Mouse (Mus musculus) right cerebral cortex, postnatal 4 days (tissue): Measurements from ENCODE around the gene Relb.
A peak's percentile ranks its signal among the peaks of the same experiment; 100 is the strongest.
"Not testable (repeated sequence)": the region's sequence is repeated elsewhere in the genome, so short reads cannot be mapped to it uniquely, and the experiment has no call there.

Source experiments
- DNase-seq: peaks from one replicate; pipeline ENCODE4 v3.0.0-alpha.2; 2022

The Relb gene

GRCm38 (mm10) chr7:19628536-19629360, 490 bp downstream of the Relb start:
- peak; percentile 82 for DNase-seq

GRCm38 (mm10) chr7:19628192-19628535, 1.1 kb downstream of the Relb start:
- peak; percentile 59 for DNase-seq

- DNase-seq = no peak
Observed at GRCm38 (mm10) chr7:19627721-19628120, 1.5 kb downstream of the Relb start.

- DNase-seq = no peak
Observed at GRCm38 (mm10) chr7:19623433-19623832, 5.8 kb downstream of the Relb start.

- DNase-seq = no peak
Observed at GRCm38 (mm10) chr7:19622241-19622640, 7.0 kb downstream of the Relb start.

- DNase-seq = no peak
Observed at GRCm38 (mm10) chr7:19620811-19621210, 8.4 kb downstream of the Relb start.

GRCm38 (mm10) chr7:19619004-19619801, 10.0 kb downstream of the Relb start:
- DNase-seq = peak; percentile 66

- DNase-seq = no peak
Observed at GRCm38 (mm10) chr7:19615036-19615577, 14.1 kb downstream of the Relb start.

GRCm38 (mm10) chr7:19610969-19611368, 18.3 kb downstream of the Relb start:
- DNase-seq = no peak

GRCm38 (mm10) chr7:19609641-19610332, 19.5 kb downstream of the Relb start:
- no peak for DNase-seq

- no peak for DNase-seq
Observed at GRCm38 (mm10) chr7:19607291-19607690, 21.9 kb downstream of the Relb start.

GRCm38 (mm10) chr7:19604606-19605214, 24.5 kb downstream of the Relb start:
- DNase-seq = not testable (repeated sequence)

GRCm38 (mm10) chr7:19603849-19604605, 25.2 kb downstream of the Relb start, which contains the start of gene Clasrp:
Gene Clasrp (minus strand): TSS chr7:19604486.
- DNase-seq = peak; percentile 91

GRCm38 (mm10) chr7:19603055-19603454, 26.2 kb downstream of the Relb start:
- DNase-seq = no peak

GRCm38 (mm10) chr7:19600562-19600961, 28.7 kb downstream of the Relb start:
- DNase-seq = no peak

GRCm38 (mm10) chr7:19593061-19593730, 36.0 kb downstream of the Relb start:
- DNase-seq = no peak

GRCm38 (mm10) chr7:19589917-19590316, 39.3 kb downstream of the Relb start:
- DNase-seq = peak; percentile 72

- peak; percentile 77 for DNase-seq
Observed at GRCm38 (mm10) chr7:19589207-19589606, 40.0 kb downstream of the Relb start.

GRCm38 (mm10) chr7:19586269-19586668, 43.0 kb downstream of the Relb start:
- DNase-seq = no peak

- DNase-seq = no peak
Observed at GRCm38 (mm10) chr7:19580634-19581033, 48.6 kb downstream of the Relb start.

- DNase-seq = no peak
Observed at GRCm38 (mm10) chr7:19579751-19580150, 49.5 kb downstream of the Relb start.
